Mouse (Mus musculus) layer of hippocampus, adult 8-10 months (tissue): Measurements from ENCODE around the gene Rassf8. TPM values are rescaled to one million over a fixed set of nuclear protein-coding genes. Genes with fewer than 3 reads are reported as not detected.
A peak's percentile ranks its signal among the peaks of the same experiment; 100 is the strongest.

ENCODE experiments used
- DNase-seq, 2 experiments: peaks; one replicate each; pipeline ENCODE4 v3.0.0; 2022; ENCODE audit warnings: low spot score in 2 of 2
- total RNA-seq, 4 experiments: library from RNA; stranded (reverse); gene quantifications; 2 replicates each; pipeline ENCODE4 v1.2.4; 2022

Gene Rassf8
- total RNA-seq, 4 experiments from 2014 or later, result 23.0 to 28.5 (median 23.5) TPM

- DNase-seq, result no peak
Measured at GRCm38 (mm10) chr6:145776241-145776640, 29.7 kb downstream of the Rassf8 start.

DNA sequence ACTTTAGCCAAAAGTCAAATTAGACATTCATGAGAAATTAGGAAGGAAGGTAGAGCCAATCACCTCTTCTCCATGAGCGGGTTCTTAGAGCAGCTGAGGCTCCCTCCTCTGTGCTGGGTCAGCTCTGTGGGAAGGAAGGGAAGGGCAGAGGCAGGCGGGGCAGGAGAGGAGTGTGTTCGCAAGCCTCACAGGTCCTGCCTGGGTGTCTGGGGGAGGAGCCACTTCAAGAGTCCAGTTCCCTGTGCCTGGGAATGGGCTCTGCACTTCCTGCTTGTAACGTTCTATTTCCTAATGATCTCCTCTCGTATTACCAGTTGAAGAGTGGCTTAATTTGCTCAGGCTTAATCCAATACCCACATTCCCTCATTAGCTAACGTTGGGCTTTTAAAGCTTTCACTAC lies 32.8 kb downstream of the Rassf8 start:
- DNase-seq, result no peak

DNA sequence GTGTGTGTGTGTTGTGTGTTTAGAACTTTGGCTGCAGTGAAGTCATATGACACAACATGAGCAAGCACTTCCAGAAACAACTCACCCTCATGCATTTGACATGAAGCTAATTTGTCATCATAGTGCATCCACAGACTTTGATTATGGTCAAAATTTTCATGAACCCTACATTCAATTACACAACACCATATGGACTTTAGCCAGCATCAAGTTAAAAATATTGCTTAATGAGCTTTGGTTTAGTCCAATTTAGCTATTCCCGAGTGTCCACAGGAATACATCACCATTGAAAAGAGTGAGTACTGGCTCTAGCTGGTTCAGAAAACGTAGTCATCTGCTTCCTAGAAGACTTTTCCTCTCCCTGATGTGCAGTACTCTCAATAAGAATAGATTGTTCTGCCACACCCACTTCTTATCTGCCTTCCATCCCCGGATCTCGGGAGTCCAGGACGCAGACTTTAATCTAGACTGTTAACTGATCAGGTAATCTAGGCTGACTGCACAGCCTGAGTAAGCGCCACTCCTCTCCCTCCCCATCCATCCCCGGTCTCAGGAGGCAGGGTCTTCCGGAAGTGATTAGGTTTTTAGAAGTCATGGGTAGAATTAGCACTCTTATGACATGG lies 33.7 kb downstream of the Rassf8 start:
- no peak for DNase-seq

DNA sequence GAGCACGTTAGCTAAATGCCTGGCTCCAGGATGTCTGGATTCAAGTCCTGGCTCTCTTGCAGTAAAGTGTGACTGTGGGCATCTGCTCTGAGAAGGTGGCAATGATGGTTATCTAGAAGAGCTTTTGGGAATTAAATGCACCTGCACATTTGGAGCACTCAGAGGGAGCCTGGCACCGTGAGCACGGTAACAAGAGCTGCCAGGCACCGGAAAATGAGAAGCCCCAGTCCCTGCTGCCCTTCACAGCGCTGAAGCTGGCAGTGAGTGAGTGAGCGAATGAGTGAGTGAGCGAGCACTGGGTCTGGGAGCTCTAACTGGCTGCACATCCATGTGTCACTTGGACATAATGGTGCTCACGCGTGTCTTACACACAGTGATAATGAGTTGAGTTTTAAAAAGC lies 34.7 kb downstream of the Rassf8 start:
- no peak for DNase-seq

GRCm38 (mm10) chr6:145781966-145782365 lies 35.4 kb downstream of the Rassf8 start:
- no peak for DNase-seq

- no peak for DNase-seq
Measured at GRCm38 (mm10) chr6:145787311-145787710, 40.8 kb downstream of the Rassf8 start.

GRCm38 (mm10) chr6:145789738-145790137 lies 43.2 kb downstream of the Rassf8 start:
- no peak for DNase-seq

DNA sequence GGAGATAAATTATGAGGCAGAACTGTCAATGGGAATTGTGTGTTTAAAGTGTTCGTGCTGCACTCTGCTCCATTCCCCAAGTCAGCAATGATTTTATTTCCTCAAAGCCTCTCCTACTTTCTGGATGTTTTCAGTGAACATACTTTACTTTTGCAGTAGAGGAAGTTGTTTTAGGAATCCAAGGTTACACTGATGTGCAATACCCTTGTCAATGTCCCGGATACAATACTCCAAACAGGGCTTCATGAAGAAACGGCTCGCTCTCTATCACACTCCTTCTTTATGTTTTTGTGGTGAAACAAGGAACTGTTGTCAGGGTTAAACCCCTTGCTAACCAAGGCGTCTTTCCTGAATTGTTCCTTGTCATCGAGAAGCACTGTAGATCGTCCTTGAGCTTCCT lies 45.8 kb downstream of the Rassf8 start:
- no peak for DNase-seq

- peak; percentile 34 to 46 for DNase-seq
Measured at GRCm38 (mm10) chr6:145793109-145793593, 46.6 kb downstream of the Rassf8 start.

- DNase-seq, result no peak
Measured at GRCm38 (mm10) chr6:145794671-145795070, 48.1 kb downstream of the Rassf8 start.

DNA sequence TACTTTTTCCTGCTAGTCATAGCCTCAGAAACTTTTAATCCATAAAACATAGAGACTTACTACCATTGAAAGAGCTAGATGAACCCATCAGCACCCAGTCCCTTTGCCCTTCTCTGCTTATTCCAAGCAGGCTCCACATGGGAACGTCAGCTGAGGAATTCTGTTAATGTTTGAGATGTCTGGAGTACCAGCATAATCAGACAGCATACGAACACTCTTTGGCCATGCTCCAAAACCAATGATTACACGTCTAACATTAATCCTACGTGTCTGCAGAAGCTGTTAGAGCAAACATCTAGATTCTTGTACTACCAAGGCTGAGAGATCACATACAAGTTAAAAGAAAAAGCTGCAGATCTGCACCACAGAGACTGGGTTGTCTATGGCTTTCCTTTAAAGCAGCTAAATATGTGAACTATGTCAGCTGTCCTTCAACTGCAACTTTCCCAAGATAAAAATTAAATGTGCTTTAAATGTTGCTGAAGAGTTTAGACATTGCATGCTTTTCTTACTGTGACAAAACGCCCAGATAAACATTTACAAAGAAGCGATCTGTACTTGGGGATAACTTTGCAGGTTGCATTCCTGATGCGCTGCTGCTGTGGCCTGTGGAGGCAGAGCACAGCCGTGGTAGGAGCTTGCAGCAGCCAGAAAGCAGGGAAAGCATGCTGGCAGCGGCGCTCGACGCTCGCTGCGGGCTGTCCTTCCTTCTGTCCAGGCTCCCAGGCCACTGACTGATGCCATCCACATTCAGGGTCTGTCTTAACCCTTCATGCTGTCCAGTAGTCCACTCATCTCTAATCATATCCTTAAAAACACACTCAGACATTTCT lies 49.9 kb downstream of the Rassf8 start:
- no peak for DNase-seq

DNA sequence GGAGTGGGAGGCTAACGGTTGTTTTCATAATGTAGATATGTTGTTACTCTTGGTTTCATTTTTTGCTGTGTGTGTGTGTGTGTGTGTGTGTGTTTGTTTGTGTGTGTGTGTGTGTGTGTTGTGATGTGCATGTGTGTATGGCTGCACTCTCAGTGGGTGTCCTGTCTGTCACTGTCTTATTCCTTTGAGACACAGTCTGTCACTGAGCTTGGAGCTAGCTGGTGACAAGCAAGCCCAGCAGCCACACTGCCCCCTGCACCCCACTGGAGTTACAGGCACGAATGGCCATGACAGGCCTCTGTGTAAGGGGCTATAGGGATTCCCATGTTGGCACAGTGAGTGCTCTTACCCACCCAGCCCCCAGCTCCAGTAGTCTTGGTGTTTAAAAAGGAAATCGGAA lies 51.1 kb downstream of the Rassf8 start:
- DNase-seq, result no peak

GRCm38 (mm10) chr6:145801796-145802488 lies 55.4 kb downstream of the Rassf8 start:
- DNase-seq, result no peak

DNA sequence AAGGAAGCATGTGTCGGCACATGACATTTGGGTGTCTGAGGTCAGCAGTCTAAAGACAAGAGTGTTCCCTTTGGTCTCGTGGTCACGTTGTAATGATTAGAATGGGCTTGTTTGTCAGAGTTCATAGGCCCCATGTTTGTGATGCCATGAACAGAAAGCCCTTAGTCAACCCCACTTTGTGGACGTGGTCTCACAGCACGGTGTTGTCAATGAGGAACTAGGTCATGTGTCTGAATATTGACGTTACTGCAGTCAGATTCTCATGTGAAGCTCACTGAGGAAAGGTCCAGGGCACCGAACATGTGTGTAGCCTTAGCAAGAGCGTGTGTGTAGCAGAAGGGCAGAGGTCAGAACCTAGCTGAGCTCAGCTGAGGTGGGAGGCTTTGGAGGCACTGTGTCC lies 56.3 kb downstream of the Rassf8 start:
- no peak for DNase-seq

DNA sequence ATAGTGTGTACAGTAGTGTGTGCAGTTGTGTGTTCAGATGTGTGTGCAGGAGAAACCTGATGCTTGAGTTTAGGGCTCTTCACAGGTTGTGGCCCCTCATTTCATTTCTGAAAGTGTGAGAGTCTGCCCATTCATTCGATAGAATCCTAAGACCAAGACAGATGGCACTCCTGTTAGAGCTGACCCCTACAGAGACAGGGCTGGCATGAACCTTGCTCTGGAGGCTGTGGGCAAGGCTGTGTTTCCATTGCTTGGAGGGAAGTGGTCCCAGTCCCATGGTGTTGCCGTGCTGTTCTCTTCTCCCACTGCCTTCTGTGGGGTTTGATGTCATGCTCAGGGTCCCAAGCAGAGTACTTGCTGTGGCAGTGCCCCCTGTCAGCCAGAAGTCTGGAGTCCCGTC lies 57.7 kb downstream of the Rassf8 start:
- no peak for DNase-seq

DNA sequence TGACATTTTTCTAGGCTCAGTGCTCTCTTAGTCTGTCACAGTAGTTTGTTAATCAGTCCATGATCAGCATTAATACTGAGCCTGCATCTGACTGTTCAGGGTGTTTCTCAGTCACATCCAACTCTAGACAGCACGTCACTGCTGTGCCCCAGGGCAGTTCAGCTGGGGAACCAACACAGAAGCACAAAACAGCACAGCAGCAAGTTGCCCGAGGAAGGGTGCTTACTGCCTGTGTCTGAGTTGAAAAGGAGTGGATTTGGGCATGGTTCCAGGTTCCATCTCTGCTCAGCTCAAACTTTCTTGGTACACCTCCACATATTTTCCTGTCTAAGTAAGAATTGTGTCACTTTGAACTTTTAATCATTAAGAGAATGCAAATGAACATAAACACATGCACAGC lies 60.2 kb downstream of the Rassf8 start:
- DNase-seq, result no peak

DNA sequence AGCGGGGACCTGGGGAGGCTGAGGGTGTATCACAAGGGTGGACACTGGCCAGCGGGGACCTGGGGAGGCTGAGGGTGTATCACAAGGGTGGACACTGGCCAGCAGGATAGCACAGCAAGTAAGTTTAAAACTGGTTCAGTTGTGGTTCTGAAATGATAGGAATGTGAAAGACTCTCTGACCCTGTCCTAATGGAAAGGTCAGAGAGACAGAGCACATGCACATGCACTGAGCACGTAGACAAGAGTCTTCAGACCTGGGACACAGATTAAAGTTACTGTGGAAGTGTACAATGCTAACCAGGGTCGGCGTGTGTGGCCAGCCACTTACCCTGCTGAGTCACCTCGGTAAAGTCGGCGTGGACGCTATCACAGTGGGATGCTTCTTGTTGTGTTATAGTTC lies 61.4 kb downstream of the Rassf8 start:
- DNase-seq, result no peak

GRCm38 (mm10) chr6:145809566-145809965 lies 63.0 kb downstream of the Rassf8 start:
- DNase-seq, result no peak

DNA sequence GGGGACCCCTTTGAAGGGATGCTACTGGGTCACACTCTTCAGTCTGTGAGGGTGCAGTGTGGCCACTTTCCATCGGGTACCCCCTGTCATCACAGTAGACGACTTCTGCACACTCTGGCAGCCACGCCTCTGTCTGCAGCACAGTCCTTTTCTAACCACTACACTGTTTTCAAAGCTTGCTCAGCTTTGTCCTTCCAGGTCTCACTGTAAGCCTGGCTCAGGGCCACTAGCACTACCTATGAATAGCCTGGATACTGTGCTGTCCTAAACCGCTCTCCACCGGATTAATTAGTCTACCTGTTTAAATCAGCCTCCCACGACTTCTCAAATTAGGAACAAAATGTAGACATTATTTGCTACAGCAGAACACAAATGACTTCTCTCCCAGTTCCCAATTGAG lies 63.5 kb downstream of the Rassf8 start:
- DNase-seq, result no peak

DNA sequence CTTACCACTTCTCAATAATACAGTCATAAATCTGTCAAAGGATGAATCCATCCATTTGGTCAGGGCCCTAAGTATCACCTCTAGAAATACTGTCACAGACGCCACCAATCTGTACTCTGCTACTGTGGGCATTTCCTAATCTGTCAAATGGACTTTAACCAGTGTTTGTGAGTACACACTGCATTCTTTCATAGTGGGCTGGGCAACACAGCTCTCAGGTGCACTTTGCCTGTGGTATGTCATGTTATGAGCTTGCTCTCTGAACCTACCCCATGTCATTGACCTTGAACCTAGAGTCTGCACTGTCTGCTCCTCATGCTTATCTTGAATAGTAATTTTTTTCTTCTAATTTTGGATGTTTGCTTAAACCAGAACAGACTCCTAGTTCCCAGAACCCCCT lies 64.6 kb downstream of the Rassf8 start:
- DNase-seq, result no peak

DNA sequence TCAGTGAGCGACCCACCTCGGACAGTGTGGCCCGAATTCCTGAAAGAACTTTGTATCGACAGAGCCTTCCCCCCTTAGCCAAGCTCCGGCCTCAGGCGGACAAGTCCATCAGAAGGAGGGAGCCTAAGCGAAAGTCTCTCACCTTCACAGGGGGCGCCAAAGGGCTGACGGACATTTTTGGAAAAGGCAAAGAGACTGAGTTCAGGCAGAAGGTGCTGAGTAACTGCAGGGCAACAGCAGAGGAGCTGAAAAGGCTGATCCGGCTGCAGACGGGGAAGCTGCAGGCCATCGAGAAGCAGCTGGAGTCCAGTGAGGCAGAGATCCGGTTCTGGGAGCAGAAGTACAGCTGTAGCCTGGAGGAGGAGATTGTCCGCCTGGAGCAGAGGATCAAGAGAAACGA lies 68.7 kb downstream of the Rassf8 start:
- DNase-seq, result no peak

DNA sequence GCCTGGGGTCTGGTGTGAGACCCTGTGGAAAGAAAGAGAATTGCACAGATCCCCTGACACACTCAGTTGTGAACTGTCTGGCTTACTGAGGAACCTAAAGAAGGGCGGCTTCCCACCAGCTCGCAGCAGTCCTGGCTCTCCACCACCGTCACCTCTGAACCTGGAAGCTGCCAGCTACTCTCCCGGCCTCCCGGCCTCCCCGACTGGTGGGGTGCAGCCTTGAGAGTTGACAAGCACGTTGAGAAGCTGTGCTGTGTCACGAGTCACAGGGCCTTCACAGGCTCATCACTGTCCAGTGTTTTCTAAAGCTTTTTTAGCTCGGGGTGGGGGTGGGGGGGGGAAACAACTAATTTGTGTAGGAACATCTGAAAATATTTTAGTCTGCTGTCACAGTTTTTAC lies 72.6 kb downstream of the Rassf8 start:
- DNase-seq, result no peak
